Mouse (Mus musculus) MEL (cell line): ENCODE results near the gene Proca1.

Experiments
- MAX ChIP-seq: IDR thresholded peaks from 2 replicates; pipeline ENCODE4 v1.6.1; 2011; ENCODE audit warnings: low read length, improper control_type of control experiment
- MYC ChIP-seq: IDR thresholded peaks from 2 replicates; pipeline ENCODE4 v1.6.1; 2011; ENCODE audit warnings: low read depth, mild to moderate bottlenecking, low read length, improper control_type of control experiment, moderate library complexity
- NRF1 ChIP-seq: IDR thresholded peaks from 2 replicates; pipeline ENCODE4 v1.6.1; 2014; ENCODE audit warnings: low read depth, mild to moderate bottlenecking, inconsistent platforms, low read length, improper control_type of control experiment, moderate library complexity; ENCODE audit not compliant: poor library complexity, insufficient read depth, severe bottlenecking
- RAD21 ChIP-seq: IDR thresholded peaks from 2 replicates; pipeline ENCODE4 v1.6.1; 2011; ENCODE audit warnings: mild to moderate bottlenecking, low read depth, low read length, improper control_type of control experiment
- TBP ChIP-seq: IDR thresholded peaks from 2 replicates; pipeline ENCODE4 v1.8.0; 2011; ENCODE audit warnings: low read depth, low read length, improper control_type of control experiment
- USF1 ChIP-seq: IDR thresholded peaks from 2 replicates; pipeline ENCODE4 v1.6.1; 2014; ENCODE audit warnings: low read depth, mild to moderate bottlenecking, inconsistent platforms, low read length, improper control_type of control experiment, moderate library complexity

DNA sequence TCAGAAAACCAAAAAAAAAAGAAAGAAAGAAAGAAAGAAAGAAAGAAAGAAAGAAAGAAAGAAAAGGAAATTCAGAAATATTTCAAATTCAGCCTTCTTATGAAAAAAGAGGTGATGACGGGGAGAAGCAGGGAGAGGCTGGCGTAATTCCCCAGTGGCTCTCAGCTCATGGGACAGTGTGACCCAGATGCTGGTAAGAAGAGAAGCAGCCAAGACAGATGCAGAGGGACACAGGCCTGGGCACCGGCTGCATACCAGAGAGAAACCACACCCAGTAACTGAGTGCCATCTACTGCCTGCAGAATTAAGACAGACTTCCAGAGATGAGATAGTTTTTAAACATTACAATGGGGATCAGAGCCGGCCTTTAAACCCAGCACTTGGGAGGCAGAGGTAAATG, 30.4 kb downstream of the Proca1 start:
- TF ChIP-seq RAD21 (no peak), MYC (no peak), TBP (no peak), USF1 (no peak), NRF1 (no peak), MAX (no peak)
